Mouse (Mus musculus) ES-E14 (cell line): ENCODE results near the gene Dmrt2.

Experiments used
- MAFK ChIP-seq: IDR thresholded peaks from 2 replicates; pipeline ENCODE4 v1.6.1; 2014; ENCODE audit warnings: mild to moderate bottlenecking, low read depth, low read length, inconsistent platforms; ENCODE audit not compliant: insufficient read depth
- ZC3H11A ChIP-seq: IDR thresholded peaks from 2 replicates; pipeline ENCODE4 v1.6.1; 2012; ENCODE audit warnings: low read depth, mild to moderate bottlenecking, inconsistent platforms, low read length, borderline replicate concordance
- ZNF384 ChIP-seq: IDR thresholded peaks from 2 replicates; pipeline ENCODE4 v1.6.1; 2012; ENCODE audit warnings: low read depth, low read length, inconsistent platforms

DNA sequence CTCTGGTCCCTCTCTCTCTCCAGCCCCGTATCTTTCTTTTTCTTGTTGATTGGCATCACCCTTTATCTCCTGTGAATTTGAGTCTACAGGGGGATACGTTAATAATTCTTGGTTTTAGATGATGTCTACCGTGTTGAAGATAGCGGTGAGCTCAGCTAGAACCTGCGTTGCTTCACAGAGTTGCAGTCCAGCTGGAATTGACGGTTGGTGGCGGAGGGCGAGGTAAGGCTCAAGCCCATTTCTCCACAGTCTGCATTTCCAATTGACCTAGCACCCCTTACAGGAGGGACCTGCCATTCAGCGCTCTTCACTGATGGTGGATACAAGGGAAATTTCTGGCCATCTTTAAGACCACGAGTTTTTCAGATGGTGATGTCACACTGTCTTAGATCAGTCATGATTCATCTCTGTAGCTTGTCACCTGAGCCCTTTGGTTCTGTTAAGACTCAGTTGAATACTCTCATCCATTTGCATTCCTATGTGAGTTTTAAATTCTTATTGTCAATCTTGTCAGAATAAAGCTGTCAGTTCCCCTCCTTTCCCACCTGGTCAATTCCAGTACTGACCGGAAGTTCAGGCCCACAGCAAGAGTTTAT lies 33.3 kb upstream of the Dmrt2 start:
- no peak for TF ChIP-seq ZNF384
- TF ChIP-seq ZC3H11A, result no peak
- TF ChIP-seq MAFK, result no peak
